Mouse (Mus musculus): ENCODE measurements at regions not wholly inside any gene's neighbourhood (a gene's known extent, or its start where the extent isn't known, plus 50 kb on each side); places are given as distances from the start of the nearest gene placed in this dataset.

DNA sequence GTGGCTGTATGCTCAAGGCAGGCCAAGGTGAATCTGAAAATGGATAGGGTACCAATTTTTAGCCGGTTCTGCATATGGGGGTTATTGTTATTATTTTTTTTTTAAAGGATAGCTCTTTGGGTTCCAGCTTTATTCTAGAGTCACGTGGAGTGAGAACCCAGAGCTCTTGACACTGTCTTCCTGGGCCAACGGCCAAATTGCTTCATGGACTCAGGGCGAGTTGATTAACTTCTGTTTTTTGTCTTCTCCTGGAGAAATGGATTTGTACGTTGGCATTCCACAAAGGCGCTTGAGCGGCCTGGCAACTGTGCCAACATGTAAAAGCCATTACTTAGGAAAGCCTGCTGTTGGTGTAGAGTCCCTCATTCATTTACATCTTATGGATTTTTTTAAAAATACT lies 134.1 kb upstream of the Ubr2 start:
- no peak for TF ChIP-seq CTCF (IDR thresholded peaks at IDR 0.05; ENCODE audit: control insufficient read depth, insufficient read depth, low read length)
- no peak for TF ChIP-seq POLR2A (IDR thresholded peaks at IDR 0.05; ENCODE audit: borderline replicate concordance, control insufficient read depth, low read depth, low read length)
